19 mouse cellular contexts compared by ENCODE assay signal in genomic region chr7:122287217-122287616, GRCm38 (mm10). TPM values are rescaled to one million over a fixed set of nuclear protein-coding genes. Genes with fewer than 3 reads are reported as not detected.
DNase-seq lines count a peak whose midpoint lies in the region; ATAC-seq and TF ChIP-seq lines count a peak whose summit lies in the region.
"Had no signal": no experiment of that assay in that cellular context is flagged by ENCODE, and none has a peak within 500 bp of the region (broad histone marks: within the 10 kb centered on the region; RNA-seq: fewer than 3 reads in every experiment).

No protein-coding gene starts in this region.

- H3K27ac ChIP-seq in thymus, adult 2 months (ENCODE audit: control insufficient read depth, insufficient read depth, low read length): peak overlapping the region; percentile 28
- H3K27ac ChIP-seq: embryonic facial prominence, embryonic 13.5 days; heart, embryonic 13.5 days; liver, embryonic 15.5 days; midbrain, embryonic 13.5 days had no signal

- H3K36me3 ChIP-seq in thymus, adult 2 months (ENCODE audit: control insufficient read depth, insufficient read depth, low read length): no peaks in the 10 kb centered on the region
- H3K36me3 ChIP-seq: embryonic facial prominence, embryonic 13.5 days; heart, embryonic 13.5 days; liver, embryonic 15.5 days; midbrain, embryonic 13.5 days had no signal

- WGBS in thymus, adult 2 months: 5% methylated on average over 1 of the region's 1 CpGs

- no peaks in the 10 kb centered on the region for H3K27me3 ChIP-seq in thymus, adult 2 months (ENCODE audit: control insufficient read depth, insufficient read depth, low read length)

- no peak overlapping the region for H3K4me3 ChIP-seq in thymus, adult 2 months (ENCODE audit: control insufficient read depth, insufficient read depth, low read length)
- H3K4me3 ChIP-seq: embryonic facial prominence, embryonic 13.5 days; heart, embryonic 13.5 days; liver, embryonic 15.5 days; midbrain, embryonic 13.5 days had no signal

- no peak for ATAC-seq in cerebellum, adult (ENCODE audit: insufficient number of reproducible peaks, low FRiP score, low TSS enrichment)
- ATAC-seq: forebrain, embryonic 16.5 days; hindbrain, embryonic 16.5 days; lung, postnatal 0 days; midbrain, embryonic 13.5 days had no signal

- no peak for TF ChIP-seq POLR2A in thymus, adult 2 months (IDR thresholded peaks at IDR 0.05; ENCODE audit: control insufficient read depth, extremely low read depth, insufficient read depth, low read length, poor library complexity)

- peaks cover 26% of the 10 kb centered on the region for H3K4me1 ChIP-seq in thymus, adult 2 months (replicated peaks; ENCODE audit: control insufficient read depth, insufficient read depth, low read length)

- peak; percentile 50 for DNase-seq in cerebellum, adult 9-10 months
- peak; percentile 18 for DNase-seq in testis, postnatal 10 days (ENCODE audit: low spot score)
- DNase-seq in testis, postnatal 14 days (ENCODE audit: low spot score): no peak
- DNase-seq in thymus, adult 2 months: peak; percentile 49
- DNase-seq in liver: no peak
- DNase-seq in retina, embryonic 14.5 days (ENCODE audit: low spot score): no peak
- DNase-seq in gastrocnemius, postnatal 4 days (ENCODE audit: low spot score in 2 of 2): no peak
- DNase-seq: adrenal gland, adult 2 months; cerebellum, adult 11-12 months; kidney, adult 11 months; right cerebral cortex, postnatal 14 days had no signal

- TF ChIP-seq CTCF in thymus, adult 2 months (IDR thresholded peaks at IDR 0.05; ENCODE audit: borderline replicate concordance, control insufficient read depth, extremely low read depth, insufficient read depth, low read length, poor library complexity): no peak

RNA-seq across cellular contexts. Expression of gene Prkcb, which starts 1.3 kb away (rescaled TPM):
- 242 and 247 TPM in 2 replicates for polyA plus RNA-seq in thymus, adult 2 months (2012; rRNA removed)
- 1 to 10 TPM; 4.4 to 5.8 TPM for total RNA-seq in gastrocnemius, postnatal 4 days (2021)

Comparison
In these comparisons a context has a peak if more than half of its experiments do, and no peak if none do; other contexts are left out.
1. DNase-seq: peak in cerebellum, adult 9-10 months (single experiment), testis, postnatal 10 days (single experiment) and thymus, adult 2 months (single experiment); none in testis, postnatal 14 days (single experiment), liver (single experiment), retina, embryonic 14.5 days (single experiment) and gastrocnemius, postnatal 4 days (0 of 2).